Mouse (Mus musculus) hindbrain, embryonic 14.5 days (tissue): ENCODE measurements around the gene Sbpl. TPM values are rescaled to one million over a fixed set of nuclear protein-coding genes. Genes with fewer than 3 reads are reported as not detected.
"Not testable (repeated sequence)": the region's sequence is repeated elsewhere in the genome, so short reads cannot be mapped to it uniquely, and the experiment has no call there.

ENCODE experiments used
- ATAC-seq: fragments of 200-750 bp; cut with Nextera tagmentation; 2 replicates; pipeline ENCODE4 v1.8.0; 2017; ENCODE audit warnings: moderate number of reproducible peaks, mild to moderate bottlenecking, moderate TSS enrichment, moderate library complexity; ENCODE audit not compliant: low FRiP score
- DNase-seq: peaks from one replicate; pipeline ENCODE4 v3.0.0-alpha.2; 2015; ENCODE audit warnings: low spot score
- H3K27ac ChIP-seq: fragments of 300-500 bp; sonication (generic); 2 replicates; pipeline ENCODE4 v1.5.1; 2014; ENCODE audit warnings: mild to moderate bottlenecking, moderate library complexity
- H3K27me3 ChIP-seq: fragments of 300-500 bp; sonication (generic); 2 replicates; pipeline ENCODE4 v1.6.1; 2014; ENCODE audit warnings: mild to moderate bottlenecking, low read length, mixed read lengths; ENCODE audit not compliant: control insufficient read depth, insufficient read depth
- H3K36me3 ChIP-seq: fragments of 300-500 bp; sonication (generic); replicated peaks from 2 replicates; pipeline ENCODE4 v1.6.1; 2014; ENCODE audit not compliant: control insufficient read depth, insufficient read depth
- H3K4me1 ChIP-seq: fragments of 300-500 bp; sonication (generic); replicated peaks from 2 replicates; pipeline ENCODE4 v1.6.1; 2014; ENCODE audit warnings: antibody characterized with exemption, low read length, mixed read lengths; ENCODE audit not compliant: control insufficient read depth, insufficient read depth
- H3K4me2 ChIP-seq: fragments of 300-500 bp; sonication (generic); replicated peaks from 2 replicates; pipeline ENCODE4 v1.6.1; 2014; ENCODE audit warnings: mild to moderate bottlenecking, moderate library complexity
- H3K4me3 ChIP-seq: fragments of 300-500 bp; sonication (generic); replicated peaks from 2 replicates; pipeline ENCODE4 v1.5.1; 2014; ENCODE audit warnings: mild to moderate bottlenecking, low read length
- H3K9ac ChIP-seq: fragments of 300-500 bp; sonication (generic); 2 replicates; pipeline ENCODE4 v1.6.1; 2014
- H3K9me3 ChIP-seq: fragments of 300-500 bp; sonication (generic); 2 replicates; pipeline ENCODE4 v1.6.1; 2016; ENCODE audit warnings: low read length; ENCODE audit not compliant: control insufficient read depth
- WGBS: fragments of 180-500 bp; shearing (Covaris S2); extraction: QIAGEN DNeasy Blood & Tissue Kit; methylation state at CpG from one replicate; pipeline ENCODE4 v1.1.7; 2014; 5-methylcytosine and 5-hydroxymethylcytosine counted together
- polyA plus RNA-seq: library from polyadenylated mRNA; unstranded; fragments of >200 nt; fragmentation: Nextera tagmentation; extraction: Ambion mirVana; gene quantifications from 2 replicates; pipeline ENCODE4 v1.2.1, GENCODE M21; 2014

Gene Sbpl
- polyA plus RNA-seq, 1 experiment from 2014 or later = not detected

GRCm38 (mm10) chr17:23966658-23967401, 11.8 kb upstream of the Sbpl start:
- WGBS = 87% methylated on average over 10 of the region's 10 CpGs
- Histone ChIP-seq H3K27me3 (no peaks in the 10 kb centered on the region), H3K9me3 (no peaks in the 10 kb centered on the region), H3K4me3 (no peak overlapping the region), H3K27ac (no peak overlapping the region), H3K9ac (no peak overlapping the region), H3K36me3 (no peaks in the 10 kb centered on the region), H3K4me2 (no peak overlapping the region), H3K4me1 (no peaks in the 10 kb centered on the region)
- DNase-seq (no peak), ATAC-seq (no peak)

- Histone ChIP-seq H3K4me1 (no peaks in the 10 kb centered on the region), H3K9me3 (no peaks in the 10 kb centered on the region), H3K36me3 (no peaks in the 10 kb centered on the region), H3K27ac (no peak overlapping the region), H3K4me3 (no peak overlapping the region), H3K9ac (no peak overlapping the region), H3K27me3 (no peaks in the 10 kb centered on the region), H3K4me2 (no peak overlapping the region)
- 22% methylated on average over 6 of the region's 6 CpGs for WGBS
- ATAC-seq (no peak), DNase-seq (no peak)
These were observed 10.8 kb upstream of the Sbpl start for GRCm38 (mm10) chr17:23965805-23966425.

- DNase-seq (no peak), ATAC-seq (no peak)
- Histone ChIP-seq H3K27me3 (no peaks in the 10 kb centered on the region), H3K36me3 (no peaks in the 10 kb centered on the region), H3K9me3 (no peaks in the 10 kb centered on the region), H3K4me3 (no peak overlapping the region), H3K4me1 (no peaks in the 10 kb centered on the region), H3K4me2 (no peak overlapping the region), H3K27ac (no peak overlapping the region), H3K9ac (no peak overlapping the region)
- 63% methylated on average over 4 of the region's 4 CpGs for WGBS
These were observed 6.6 kb upstream of the Sbpl start for GRCm38 (mm10) chr17:23961573-23962122.

DNA sequence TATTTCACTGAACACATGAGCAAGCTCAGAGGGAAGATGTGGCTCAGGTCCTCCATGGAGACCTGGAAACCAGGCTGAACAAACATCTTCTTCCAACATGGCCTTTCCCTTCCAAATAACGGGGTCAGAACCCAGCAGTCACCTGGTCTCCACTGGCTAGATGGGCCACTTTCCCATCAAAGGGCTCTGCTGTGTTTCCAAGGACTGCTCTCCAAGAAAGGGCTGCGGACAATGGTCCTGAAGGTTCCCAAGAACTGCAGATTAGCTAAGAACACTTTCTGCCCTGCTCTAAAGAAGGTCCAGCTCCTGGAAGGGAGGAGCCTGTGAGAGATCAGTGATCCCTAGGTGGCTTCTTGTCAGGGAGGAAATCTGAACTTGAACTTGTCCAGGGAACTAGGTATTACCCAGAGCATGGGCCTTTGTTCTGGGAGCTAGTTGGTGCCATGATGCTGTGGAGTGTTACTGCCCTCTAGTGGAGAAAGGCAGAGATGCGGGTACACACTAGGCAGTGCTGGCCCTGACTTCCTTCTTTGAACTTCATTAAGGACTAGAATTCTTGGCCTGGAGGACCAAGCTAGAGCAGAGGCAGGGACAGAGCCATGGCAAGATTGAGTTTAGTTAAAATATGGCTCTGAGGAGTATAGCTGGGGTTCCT, 5.1 kb upstream of the Sbpl start:
- ATAC-seq = peak; percentile 94
- WGBS = 38% methylated on average over 3 of the region's 3 CpGs
- no peak overlapping the region for H3K4me2 ChIP-seq
- H3K36me3 ChIP-seq = no peaks in the 10 kb centered on the region
- no peaks in the 10 kb centered on the region for H3K4me1 ChIP-seq
- no peaks in the 10 kb centered on the region for H3K9me3 ChIP-seq
- H3K4me3 ChIP-seq = no peak overlapping the region
- H3K27me3 ChIP-seq = no peaks in the 10 kb centered on the region
- H3K27ac ChIP-seq = no peak overlapping the region
- no peak overlapping the region for H3K9ac ChIP-seq
- DNase-seq = peak; percentile 91

DNA sequence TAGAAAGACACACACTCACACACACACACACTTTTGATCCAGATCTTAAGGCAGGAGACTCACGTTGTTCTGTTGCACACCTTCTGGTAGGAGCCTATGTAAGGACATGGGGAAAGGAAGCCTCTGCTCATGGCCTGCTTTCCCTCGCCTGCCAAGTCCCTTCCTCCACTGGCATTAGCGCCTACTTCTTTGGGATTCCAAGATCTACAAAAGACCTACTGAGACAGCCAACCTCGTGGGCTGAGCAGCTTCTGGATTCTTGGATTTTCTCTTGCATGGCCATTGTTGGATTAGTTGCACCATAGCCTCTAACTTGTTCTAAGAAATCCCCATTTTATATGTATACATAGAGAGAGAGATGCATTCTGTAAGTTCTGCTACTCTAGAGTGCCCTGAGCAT, 4.2 kb downstream of the Sbpl start:
- H3K27ac ChIP-seq, H3K9ac ChIP-seq, H3K4me1 ChIP-seq, H3K4me3 ChIP-seq, H3K9me3 ChIP-seq, DNase-seq, H3K4me2 ChIP-seq, H3K27me3 ChIP-seq, ATAC-seq, H3K36me3 ChIP-seq: not testable (repeated sequence)
- 79% methylated on average over 4 of the region's 4 CpGs for WGBS

DNA sequence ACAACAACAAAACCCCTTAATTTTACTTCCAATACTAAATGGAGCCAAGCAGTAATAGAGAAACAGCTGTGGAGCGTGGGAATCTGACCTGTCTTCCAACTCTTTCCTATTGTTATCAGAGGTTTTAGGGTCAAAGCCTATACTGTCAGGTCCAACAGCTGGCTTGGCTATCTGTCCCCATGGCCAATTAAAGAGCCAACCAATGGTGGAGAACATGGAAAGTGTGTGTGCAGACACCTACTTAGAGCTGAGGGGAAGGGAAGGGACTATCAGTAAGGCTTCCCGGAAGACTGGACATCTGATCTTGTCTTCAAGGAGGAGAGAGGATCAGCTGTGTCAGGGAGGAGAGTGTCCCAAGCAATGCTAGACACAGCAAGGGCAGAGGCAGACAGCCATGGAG, 6.0 kb downstream of the Sbpl start:
- H3K4me2 ChIP-seq = no peak overlapping the region
- ATAC-seq = no peak
- no peak for DNase-seq
- no peaks in the 10 kb centered on the region for H3K4me1 ChIP-seq
- H3K27ac ChIP-seq = no peak overlapping the region
- H3K36me3 ChIP-seq = no peaks in the 10 kb centered on the region
- H3K9me3 ChIP-seq = no peaks in the 10 kb centered on the region
- no peak overlapping the region for H3K4me3 ChIP-seq
- H3K9ac ChIP-seq = no peak overlapping the region
- no peaks in the 10 kb centered on the region for H3K27me3 ChIP-seq
- WGBS = 96% methylated on average over 2 of the region's 2 CpGs

GRCm38 (mm10) chr17:23947486-23947885, 7.6 kb downstream of the Sbpl start:
- 78% methylated on average over 4 of the region's 4 CpGs for WGBS
- not testable (repeated sequence) for H3K9ac ChIP-seq, H3K4me1 ChIP-seq, DNase-seq, H3K36me3 ChIP-seq, H3K27ac ChIP-seq, H3K4me2 ChIP-seq, H3K9me3 ChIP-seq, H3K27me3 ChIP-seq, ATAC-seq, H3K4me3 ChIP-seq

DNA sequence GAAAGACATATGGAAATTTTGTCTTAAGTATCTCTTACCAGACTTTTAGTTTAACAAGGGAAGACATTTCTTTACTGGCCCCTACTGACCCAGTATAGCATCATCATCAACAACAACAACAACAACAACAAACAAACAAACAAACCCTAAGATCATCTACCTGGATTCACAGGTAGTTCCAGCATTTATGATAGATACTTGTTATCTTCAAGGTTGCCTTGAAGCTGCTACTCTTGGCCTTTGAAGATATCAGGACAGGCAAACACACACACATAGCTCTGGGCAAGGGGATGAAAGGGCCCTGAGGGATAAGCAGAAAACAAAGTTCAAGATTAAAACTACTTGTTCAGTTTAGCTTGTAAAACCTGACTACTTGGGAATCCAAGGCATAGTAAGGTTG, 13.7 kb downstream of the Sbpl start, which contains the start of gene Sbp:
Gene Sbp (plus strand): TSS at position 301 of the 400 bp plus-strand sequence.
- Histone ChIP-seq H3K36me3 (no peaks in the 10 kb centered on the region), H3K4me1 (no peaks in the 10 kb centered on the region), H3K9ac (no peak within 1 kb of the TSS), H3K27ac (no peak within 1 kb of the TSS), H3K4me2 (no peak within 1 kb of the TSS), H3K9me3 (no peaks in the 10 kb centered on the region), H3K4me3 (no peak within 1 kb of the TSS), H3K27me3 (no peaks in the 10 kb centered on the region)
- DNase-seq = no peak
- no peak for ATAC-seq

DNA sequence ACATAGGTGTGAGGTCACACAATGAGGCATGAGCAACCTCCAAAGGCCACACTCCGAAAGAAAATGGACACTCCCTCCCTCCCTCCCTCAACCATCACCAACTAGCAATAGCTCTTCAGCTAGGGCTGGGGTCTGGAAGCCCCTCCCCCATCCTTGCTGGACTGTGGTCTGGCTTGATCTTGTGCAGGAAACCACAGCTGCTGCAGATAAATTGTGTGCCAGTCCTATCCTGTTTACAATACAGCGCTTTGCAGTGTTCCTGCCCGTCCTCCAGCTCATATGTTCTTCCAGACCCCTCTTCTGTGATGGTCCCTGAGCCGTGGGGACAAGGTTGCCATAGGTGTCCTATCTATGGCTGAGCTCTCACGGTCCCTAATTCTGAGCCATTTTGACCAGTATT, 23.9 kb downstream of the Sbpl start:
- ATAC-seq (no peak), DNase-seq (no peak)
- no peaks in the 10 kb centered on the region for H3K27me3 ChIP-seq
- H3K9ac ChIP-seq = no peak overlapping the region
- 85% methylated on average over 5 of the region's 5 CpGs for WGBS
- H3K36me3 ChIP-seq = no peaks in the 10 kb centered on the region
- no peaks in the 10 kb centered on the region for H3K9me3 ChIP-seq
- no peak overlapping the region for H3K4me2 ChIP-seq
- no peak overlapping the region for H3K4me3 ChIP-seq
- H3K4me1 ChIP-seq = no peaks in the 10 kb centered on the region
- no peak overlapping the region for H3K27ac ChIP-seq
